Mouse (Mus musculus) fibroblast of lung, adult 2 months (primary cell): ENCODE measurements around the gene Lrp1.

Source experiments
- DNase-seq: peaks from one replicate; pipeline ENCODE4 v3.0.0-alpha.2; 2011; ENCODE audit warnings: low read depth

Lrp1 gene

GRCm38 (mm10) chr10:127500894-127501893, 119.8 kb downstream of the Lrp1 start, which contains the start of gene Stac3:
Stac3 (plus strand) TSS chr10:127501686.
- DNase-seq: peak; percentile 67

GRCm38 (mm10) chr10:127500042-127500441, 120.9 kb downstream of the Lrp1 start:
- DNase-seq: no peak

DNA sequence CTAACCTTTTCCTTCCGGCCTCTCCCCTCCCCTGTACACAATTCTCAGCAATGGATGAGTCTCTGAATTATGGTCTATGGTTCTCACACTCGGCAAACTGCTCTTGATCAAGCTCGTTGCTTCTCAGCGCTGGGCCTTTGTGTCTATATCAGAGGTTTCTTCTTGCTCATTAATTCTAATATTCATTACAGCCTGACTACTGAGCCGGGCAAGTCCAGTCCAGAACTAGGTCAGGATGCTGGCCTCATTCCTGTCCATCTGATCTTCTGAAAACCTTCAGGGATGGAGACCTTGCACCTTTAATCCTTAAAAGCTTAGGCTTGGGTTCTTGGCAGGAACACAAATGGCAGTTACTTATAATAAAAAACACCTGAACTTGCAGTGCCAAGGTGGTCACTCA, 121.4 kb downstream of the Lrp1 start:
- DNase-seq: no peak

- DNase-seq: no peak
Observed at GRCm38 (mm10) chr10:127496156-127496555, 124.8 kb downstream of the Lrp1 start.

- DNase-seq: peak; percentile 63
Observed at GRCm38 (mm10) chr10:127492118-127492517, 128.8 kb downstream of the Lrp1 start.

- DNase-seq: no peak
Observed at GRCm38 (mm10) chr10:127491128-127491512, 129.8 kb downstream of the Lrp1 start.

GRCm38 (mm10) chr10:127490160-127491127, 130.5 kb downstream of the Lrp1 start:
- no peak for DNase-seq

DNA sequence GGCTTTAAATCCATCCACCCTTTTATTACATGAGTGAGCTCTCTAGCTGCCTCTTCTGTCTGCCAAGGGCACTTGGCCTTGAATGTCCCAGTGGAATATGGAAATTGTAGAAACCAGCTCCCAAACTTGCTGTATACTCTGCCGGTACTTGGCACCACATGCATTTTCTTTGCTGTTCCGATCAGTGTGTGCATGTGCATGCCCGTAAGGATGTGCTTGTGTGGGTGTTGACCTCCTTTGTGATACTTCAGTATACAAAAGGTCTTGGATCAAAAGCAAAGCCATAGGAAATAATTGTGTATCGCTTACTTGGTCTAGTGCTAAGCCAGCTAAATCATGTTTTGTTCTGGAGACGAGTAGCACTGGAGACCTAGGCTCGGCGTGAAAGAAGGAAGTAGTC, 132.1 kb downstream of the Lrp1 start:
- no peak for DNase-seq
